Mouse (Mus musculus): ENCODE measurements around the gene Tril. TPM values are rescaled to one million over a fixed set of nuclear protein-coding genes. Genes with fewer than 3 reads are reported as not detected.

Gene Tril
- total RNA-seq, 2 experiments from 2014 or later: 33.0 to 33.6 TPM

Other genes with a start within 250 kb of the Tril start
- gene Cpvl, start 157.8 kb upstream of the Tril start, total RNA-seq (2021): not detected
- gene Chn2, start 218.7 kb upstream of the Tril start, total RNA-seq (2021): 10 to 100 TPM; 39.0 to 40.2 TPM

Data from left cerebral cortex, adult 18-20 months (tissue).